Mouse (Mus musculus) bone marrow macrophage, adult 2 months (primary cell): ENCODE results near the gene Fkbp15. TPM values are rescaled to one million over a fixed set of nuclear protein-coding genes. Genes with fewer than 3 reads are reported as not detected.

Experiments used
- H3K27ac ChIP-seq: 2 replicates; pipeline ENCODE4 v1.5.1; 2012; ENCODE audit warnings: low read depth, low read length; ENCODE audit not compliant: insufficient read depth
- H3K4me1 ChIP-seq: 2 replicates; pipeline ENCODE4 v1.6.1; 2012; ENCODE audit warnings: low read length; ENCODE audit not compliant: control insufficient read depth, insufficient read depth
- H3K4me3 ChIP-seq: 2 replicates; pipeline ENCODE4 v1.5.1; 2012; ENCODE audit warnings: mild to moderate bottlenecking, low read length, moderate library complexity; ENCODE audit not compliant: insufficient read depth
- CTCF ChIP-seq: IDR thresholded peaks from 2 replicates; pipeline ENCODE4 v1.5.1; 2012; ENCODE audit warnings: low read depth, mild to moderate bottlenecking, low read length, moderate library complexity
- POLR2A ChIP-seq: IDR thresholded peaks from 2 replicates; pipeline ENCODE4 v1.6.1; 2012; ENCODE audit warnings: mild to moderate bottlenecking, low read depth, low read length, borderline replicate concordance
- polyA plus RNA-seq: library from polyadenylated mRNA; stranded (reverse); fragments of >200 nt; gene quantifications from 2 replicates; pipeline ENCODE4 v1.2.4, GENCODE M21; 2012; ENCODE audit not compliant: missing spikeins, insufficient read depth, insufficient read length

Fkbp15 gene
- polyA plus RNA-seq, 1 experiment = 95.1 TPM

GRCm38 (mm10) chr4:62267101-62267500, 93.2 kb downstream of the Fkbp15 start:
- peak overlapping the region; percentile 68 for H3K27ac ChIP-seq
- TF ChIP-seq CTCF (no peak), POLR2A (no peak)

GRCm38 (mm10) chr4:62266016-62266415, 94.3 kb downstream of the Fkbp15 start:
- H3K27ac ChIP-seq = peak overlapping the region; percentile 92

More at GRCm38 (mm10) chr4:62267101-62267500, 93.2 kb downstream of the Fkbp15 start:
- Histone ChIP-seq H3K4me1 (peaks cover 24% of the 10 kb centered on the region), H3K4me3 (no peak overlapping the region)

GRCm38 (mm10) chr4:62265154-62265836, 95.1 kb downstream of the Fkbp15 start:
- TF ChIP-seq CTCF (no peak), POLR2A (0 out of 2 replicates have a peak, but pooled peaks have one; percentile 50)
- H3K4me1 ChIP-seq = peaks cover 24% of the 10 kb centered on the region
- peak overlapping the region; percentile 15; the same call in 1 of the 2 replicates for H3K4me3 ChIP-seq
- peak overlapping the region; percentile 92 for H3K27ac ChIP-seq

More at GRCm38 (mm10) chr4:62266016-62266415, 94.3 kb downstream of the Fkbp15 start:
- H3K4me3 ChIP-seq = peak overlapping the region; percentile 23; the same call in 1 of the 2 replicates
- H3K4me1 ChIP-seq = peaks cover 24% of the 10 kb centered on the region

GRCm38 (mm10) chr4:62263133-62263844, 97.1 kb downstream of the Fkbp15 start:
- TF ChIP-seq CTCF = no peak
- no peak for TF ChIP-seq POLR2A
- no peak overlapping the region for H3K4me3 ChIP-seq
- H3K27ac ChIP-seq = no peak overlapping the region
- peaks cover 24% of the 10 kb centered on the region for H3K4me1 ChIP-seq

- Histone ChIP-seq H3K4me3 (no peak within 1 kb of the TSS), H3K27ac (no peak within 1 kb of the TSS), H3K4me1 (peaks cover 21% of the 10 kb centered on the region)
Measured at GRCm38 (mm10) chr4:62262276-62262675, 98.1 kb downstream of the Fkbp15 start, which contains the start of gene Slc31a2. Gene Slc31a2, plus strand, starts transcription at chr4:62262562.

GRCm38 (mm10) chr4:62256931-62257330, 103.4 kb downstream of the Fkbp15 start:
- TF ChIP-seq CTCF = no peak
- TF ChIP-seq POLR2A = no peak
- no peak overlapping the region for H3K4me3 ChIP-seq
- H3K27ac ChIP-seq = no peak overlapping the region
- no peaks in the 10 kb centered on the region for H3K4me1 ChIP-seq

More at GRCm38 (mm10) chr4:62262276-62262675, 98.1 kb downstream of the Fkbp15 start, which contains the start of gene Slc31a2:
- TF ChIP-seq CTCF = no peak
- TF ChIP-seq POLR2A = no peak

GRCm38 (mm10) chr4:62254551-62254950, 105.8 kb downstream of the Fkbp15 start:
- H3K4me1 ChIP-seq = no peaks in the 10 kb centered on the region
- H3K4me3 ChIP-seq = no peak overlapping the region
- TF ChIP-seq CTCF = no peak
- no peak for TF ChIP-seq POLR2A
- H3K27ac ChIP-seq = no peak overlapping the region

- H3K27ac ChIP-seq = no peak overlapping the region
- H3K4me1 ChIP-seq = peaks cover 5% of the 10 kb centered on the region
- TF ChIP-seq CTCF (no peak), POLR2A (no peak)
- H3K4me3 ChIP-seq = no peak overlapping the region
Measured at GRCm38 (mm10) chr4:62251776-62252175, 108.6 kb downstream of the Fkbp15 start.

GRCm38 (mm10) chr4:62250896-62251544, 109.3 kb downstream of the Fkbp15 start:
- TF ChIP-seq CTCF (no peak), POLR2A (no peak)
- H3K27ac ChIP-seq = no peak overlapping the region
- peaks cover 5% of the 10 kb centered on the region for H3K4me1 ChIP-seq
- no peak overlapping the region for H3K4me3 ChIP-seq

Other genes with a start within 250 kb of the Fkbp15 start
- gene Mup21, start 209.7 kb downstream of the Fkbp15 start, polyA plus RNA-seq = not detected in 2 replicates
- gene Zfp37, start 129.5 kb downstream of the Fkbp15 start, polyA plus RNA-seq = not detected in 2 replicates
- 72.9 and 73.7 TPM in 2 replicates for gene Slc31a2, start 98.0 kb downstream of the Fkbp15 start, polyA plus RNA-seq
- 64.1 and 71.0 TPM in 2 replicates for gene Slc31a1, start 179 bp upstream of the Fkbp15 start, polyA plus RNA-seq
- 54.8 and 71.2 TPM in 2 replicates for gene Cdc26, start 48.1 kb upstream of the Fkbp15 start, polyA plus RNA-seq
- gene Prpf4, start 48.2 kb upstream of the Fkbp15 start, polyA plus RNA-seq = 10.1 and 10.9 TPM in 2 replicates
- not detected in 2 replicates for gene Rnf183, start 74.7 kb upstream of the Fkbp15 start, polyA plus RNA-seq
- gene Wdr31, start 110.3 kb upstream of the Fkbp15 start, polyA plus RNA-seq = 0.94 TPM in 1 of 2 replicates, not detected in the other
- gene Bspry, start 119.5 kb upstream of the Fkbp15 start, polyA plus RNA-seq = 0.55 TPM in 1 of 2 replicates, not detected in the other
- gene Hdhd3, start 142.9 kb upstream of the Fkbp15 start, polyA plus RNA-seq = 0.46 and 2.2 TPM in 2 replicates
- 9.2 and 10.3 TPM in 2 replicates for gene Alad, start 159.4 kb upstream of the Fkbp15 start, polyA plus RNA-seq
- 32.2 and 33.8 TPM in 2 replicates for gene Pole3, start 164.5 kb upstream of the Fkbp15 start, polyA plus RNA-seq
- gene 4933430I17Rik, start 164.8 kb upstream of the Fkbp15 start, polyA plus RNA-seq = 0.60 TPM in 1 of 2 replicates, not detected in the other
- 17.2 and 19.7 TPM in 2 replicates for gene Rgs3, start 199.3 kb upstream of the Fkbp15 start, polyA plus RNA-seq